ENCODE assay signal across 33 mouse cellular contexts in the genomic region with DNA sequence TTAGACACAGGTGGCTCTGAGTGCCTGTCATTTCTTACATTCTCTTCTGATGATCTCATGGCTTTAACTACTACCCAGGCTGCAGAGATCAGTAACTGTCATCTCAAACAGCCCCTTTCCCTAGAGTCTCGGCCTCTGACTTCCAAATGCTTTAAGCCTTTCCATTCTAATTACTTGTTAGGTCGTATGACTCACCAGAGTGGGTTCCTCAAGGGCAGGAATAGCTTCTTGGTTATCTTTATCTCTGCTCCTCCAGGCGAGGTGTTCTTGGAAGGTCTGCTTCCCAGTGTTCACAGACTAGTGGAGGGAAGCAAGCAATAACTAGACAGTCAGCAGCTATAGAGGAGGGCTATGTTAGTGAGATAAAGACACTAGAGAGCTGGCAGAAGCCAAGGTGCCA. TPM values are rescaled to one million over a fixed set of nuclear protein-coding genes. Genes with fewer than 3 reads are reported as not detected.
DNase-seq lines count a peak whose midpoint lies in the region; ATAC-seq and TF ChIP-seq lines count a peak whose summit lies in the region.
"Had no signal": no experiment of that assay in that cellular context is flagged by ENCODE, and none has a peak within 500 bp of the region (broad histone marks: within the 10 kb centered on the region; RNA-seq: fewer than 3 reads in every experiment).

No protein-coding gene starts in this region.

- no peaks in the 10 kb centered on the region for H3K9me3 ChIP-seq in forebrain, postnatal 0 days (ENCODE audit: low read length)
- H3K9me3 ChIP-seq: embryonic facial prominence, embryonic 10.5 days; embryonic facial prominence, embryonic 13.5 days; forebrain, embryonic 12.5 days; forebrain, embryonic 15.5 days; heart, embryonic 12.5 days; heart, embryonic 15.5 days; hindbrain, embryonic 10.5 days; hindbrain, embryonic 13.5 days had no signal

- peak overlapping the region; percentile 67 for H3K27ac ChIP-seq in olfactory bulb, adult 2 months (ENCODE audit: insufficient read depth, low read depth, low read length)
- H3K27ac ChIP-seq in forebrain, postnatal 0 days (ENCODE audit: low read depth, low read length), result no peak overlapping the region
- H3K27ac ChIP-seq: embryonic facial prominence, embryonic 10.5 days; embryonic facial prominence, embryonic 13.5 days; forebrain, embryonic 12.5 days; forebrain, embryonic 15.5 days; heart, embryonic 15.5 days; hindbrain, embryonic 10.5 days; hindbrain, embryonic 13.5 days; hindbrain, postnatal 0 days had no signal

- ATAC-seq in forebrain, postnatal 0 days, result no peak
- ATAC-seq: forebrain, embryonic 15.5 days; hindbrain, postnatal 0 days; inflammation-experienced regulatory T-cells, adult 6 months; intestine, embryonic 16.5 days had no signal

- no peaks in the 10 kb centered on the region for H3K36me3 ChIP-seq in forebrain, postnatal 0 days (ENCODE audit: insufficient read depth)
- H3K36me3 ChIP-seq: embryonic facial prominence, embryonic 10.5 days; embryonic facial prominence, embryonic 13.5 days; forebrain, embryonic 12.5 days; forebrain, embryonic 15.5 days; heart, embryonic 12.5 days; heart, embryonic 15.5 days; hindbrain, embryonic 10.5 days; hindbrain, embryonic 13.5 days had no signal

- no peak for TF ChIP-seq POLR2A in olfactory bulb, adult 2 months (IDR thresholded peaks at IDR 0.05; ENCODE audit: insufficient read depth, low read depth, low read length)

- H3K27me3 ChIP-seq in forebrain, postnatal 0 days (ENCODE audit: insufficient read depth, low read length), result no peaks in the 10 kb centered on the region
- H3K27me3 ChIP-seq: embryonic facial prominence, embryonic 13.5 days; forebrain, embryonic 15.5 days; heart, embryonic 12.5 days; heart, embryonic 15.5 days had no signal

- peaks cover 9% of the 10 kb centered on the region; the same call in 1 of the 2 replicates for H3K4me1 ChIP-seq in olfactory bulb, adult 2 months (ENCODE audit: control insufficient read depth, insufficient read depth, low read length)
- H3K4me1 ChIP-seq in forebrain, postnatal 0 days (ENCODE audit: insufficient read depth), result no peaks in the 10 kb centered on the region
- H3K4me1 ChIP-seq: embryonic facial prominence, embryonic 10.5 days; embryonic facial prominence, embryonic 13.5 days; forebrain, embryonic 12.5 days; forebrain, embryonic 15.5 days; heart, embryonic 15.5 days; hindbrain, embryonic 13.5 days had no signal

- TF ChIP-seq CTCF in olfactory bulb, adult 2 months (IDR thresholded peaks at IDR 0.05; ENCODE audit: insufficient read depth, low read depth, low read length), result no peak
- no peak for TF ChIP-seq CTCF in forebrain, postnatal 0 days (IDR thresholded peaks at IDR 0.05; ENCODE audit: low read depth)

- no peak overlapping the region for H3K4me3 ChIP-seq in olfactory bulb, adult 2 months (ENCODE audit: insufficient read depth, low read depth, low read length)
- H3K4me3 ChIP-seq in forebrain, postnatal 0 days (ENCODE audit: low read depth, low read length), result no peak overlapping the region
- H3K4me3 ChIP-seq: embryonic facial prominence, embryonic 10.5 days; embryonic facial prominence, embryonic 13.5 days; erythroblast, embryonic 14.5 days; forebrain, embryonic 12.5 days; forebrain, embryonic 15.5 days; heart, embryonic 12.5 days; heart, embryonic 15.5 days; hindbrain, embryonic 10.5 days; hindbrain, embryonic 13.5 days had no signal

- 25% methylated on average over 3 of the region's 3 CpGs for WGBS in olfactory bulb, adult 2 months
- WGBS in forebrain, postnatal 0 days, result 77% methylated on average over 3 of the region's 3 CpGs

- no peak overlapping the region for H3K4me2 ChIP-seq in forebrain, postnatal 0 days (ENCODE audit: low read depth)
- H3K4me2 ChIP-seq: embryonic facial prominence, embryonic 13.5 days; forebrain, embryonic 12.5 days; forebrain, embryonic 15.5 days; heart, embryonic 12.5 days; heart, embryonic 15.5 days; hindbrain, embryonic 13.5 days had no signal

- H3K9ac ChIP-seq in forebrain, postnatal 0 days, result no peak overlapping the region
- H3K9ac ChIP-seq: embryonic facial prominence, embryonic 13.5 days; forebrain, embryonic 12.5 days; forebrain, embryonic 15.5 days; heart, embryonic 12.5 days; heart, embryonic 15.5 days; hindbrain, embryonic 13.5 days had no signal

- DNase-seq in 416B (ENCODE audit: low read depth), result peak; percentile 30
- peak; percentile 51 for DNase-seq in Muller cell, postnatal 12 days (ENCODE audit: inconsistent ontology term)
- peak; percentile 67 for DNase-seq in brain, adult 2 months (ENCODE audit: low read depth, low spot score)
- DNase-seq in frontal cortex, adult 2 months (ENCODE audit: extremely low spot score in 1 of 2, low spot score in 1 of 2), result no peak
- DNase-seq in forebrain, postnatal 0 days, result no peak
- DNase-seq in yolk sac, embryonic 10.5 days (ENCODE audit: low spot score), result no peak
- DNase-seq: adrenal gland, adult 2 months; adrenal gland, postnatal 14 days; cerebellum, adult 11 months; cerebellum, adult 2 months; cerebellum, adult 9-11 months; cerebellum, postnatal 25 days; embryo, embryonic 11 days; gastrocnemius, postnatal 10 days; gastrocnemius, postnatal 36 days; heart, adult 11 months; heart, postnatal 10 days; heart, postnatal 36 days; kidney, adult 18-20 months; kidney, adult 9 months had no signal

RNA-seq across cellular contexts. Expression of a gene that starts 11.6 kb away (rescaled TPM):
- polyA plus RNA-seq in olfactory bulb, adult 2 months (2012; ENCODE audit: insufficient read depth, insufficient read length, low replicate concordance, missing spikeins), result 83.9 and 320 TPM in 2 replicates
- polyA plus RNA-seq in frontal cortex, adult 2 months (2012; rRNA removed), result 29.9 and 32.5 TPM in 2 replicates
- total RNA-seq in forebrain, postnatal 0 days (2014; rRNA removed), result 14.5 and 18.5 TPM in 2 replicates
- polyA plus RNA-seq in forebrain, postnatal 0 days (2015; fragmentation: Nextera tagmentation; extraction: Ambion mirVana), result 6.7 and 13.7 TPM in 2 replicates

RNA-seq across cellular contexts. Expression of a gene that starts 27.9 kb away (rescaled TPM):
- not detected in 2 replicates for polyA plus RNA-seq in olfactory bulb, adult 2 months (2012; ENCODE audit: insufficient read depth, insufficient read length, low replicate concordance, missing spikeins)
- 723 and 788 TPM in 2 replicates for polyA plus RNA-seq in frontal cortex, adult 2 months (2012; rRNA removed)
- 216 and 362 TPM in 2 replicates for total RNA-seq in forebrain, postnatal 0 days (2014; rRNA removed)
- polyA plus RNA-seq in forebrain, postnatal 0 days (2015; fragmentation: Nextera tagmentation; extraction: Ambion mirVana), result 859 and 1,152 TPM in 2 replicates

Comparison
In these comparisons a context has a peak if more than half of its experiments do, and no peak if none do; other contexts are left out.
1. DNase-seq: peak in 416B (single experiment), Muller cell, postnatal 12 days (single experiment) and brain, adult 2 months (single experiment); none in frontal cortex, adult 2 months (0 of 2), forebrain, postnatal 0 days (single experiment) and yolk sac, embryonic 10.5 days (single experiment).
2. RNA of a gene that starts 27.9 kb away (polyA plus RNA-seq): 859 to 1,152 TPM in forebrain, postnatal 0 days and 723 to 788 TPM in frontal cortex, adult 2 months; not detected in olfactory bulb, adult 2 months; every median in the first group is over 100 times any median in the second.